Mouse (Mus musculus) forebrain, embryonic 10.5 days (tissue): ENCODE measurements at regions not wholly inside any gene's neighbourhood (a gene's known extent, or its start where the extent isn't known, plus 50 kb on each side); places are given as distances from the start of the nearest gene placed in this dataset.

Experiments used
- DNase-seq: peaks from one replicate; pipeline ENCODE4 v3.0.0-alpha.2; 2017; ENCODE audit warnings: low spot score; ENCODE audit errors: extremely low spot score
- H3K27ac ChIP-seq: fragments of 300-500 bp; sonication (generic); 2 replicates; pipeline ENCODE4 v1.5.1; 2016; ENCODE audit warnings: mild to moderate bottlenecking
- H3K27me3 ChIP-seq: fragments of 300-500 bp; sonication (generic); 2 replicates; pipeline ENCODE4 v1.6.1; 2016; ENCODE audit warnings: mild to moderate bottlenecking; ENCODE audit not compliant: poor library complexity, severe bottlenecking
- H3K36me3 ChIP-seq: fragments of 300-500 bp; sonication (generic); replicated peaks from 2 replicates; pipeline ENCODE4 v1.6.1; 2016; ENCODE audit warnings: mild to moderate bottlenecking, moderate library complexity
- H3K4me1 ChIP-seq: fragments of 300-500 bp; sonication (generic); 2 replicates; pipeline ENCODE4 v1.6.1; 2016
- H3K4me3 ChIP-seq: fragments of 300-500 bp; sonication (generic); 2 replicates; pipeline ENCODE4 v1.5.1; 2016; ENCODE audit warnings: mild to moderate bottlenecking, moderate library complexity
- H3K9me3 ChIP-seq: fragments of 300-500 bp; sonication (generic); 2 replicates; pipeline ENCODE4 v1.6.1; 2016; ENCODE audit warnings: mild to moderate bottlenecking, moderate library complexity
- WGBS: fragments of 180-500 bp; shearing (Covaris S2); methylation state at CpG from one replicate; pipeline ENCODE4 v1.1.7; 2016; 5-methylcytosine and 5-hydroxymethylcytosine counted together

DNA sequence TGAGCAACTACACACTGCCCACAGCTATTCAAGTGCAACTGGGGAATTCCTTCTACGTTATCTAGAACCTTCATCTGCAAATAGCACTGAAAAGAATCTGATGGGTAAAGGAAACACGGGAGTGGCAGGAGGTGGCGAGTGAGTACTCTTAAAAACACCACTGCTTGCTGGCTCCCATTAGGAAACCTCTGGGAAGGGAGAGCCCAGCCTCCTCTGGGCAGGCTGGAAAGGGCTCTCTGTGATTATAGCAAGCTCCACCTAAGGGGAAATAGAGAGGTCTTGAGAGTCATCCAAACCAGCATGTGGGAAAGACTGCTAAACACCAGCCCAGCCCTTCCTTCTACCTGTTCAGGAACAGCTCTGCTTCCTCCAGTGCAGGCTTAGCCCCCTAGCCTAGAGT lies 189.0 kb upstream of the Zfp637 start:
- Histone ChIP-seq H3K27me3 (no peaks in the 10 kb centered on the region), H3K27ac (no peak overlapping the region), H3K4me1 (no peaks in the 10 kb centered on the region; the same call in 1 of the 2 replicates), H3K36me3 (no peaks in the 10 kb centered on the region), H3K4me3 (no peak overlapping the region), H3K9me3 (no peaks in the 10 kb centered on the region)
- WGBS: 58% methylated on average over 3 of the region's 3 CpGs
- no peak for DNase-seq

DNA sequence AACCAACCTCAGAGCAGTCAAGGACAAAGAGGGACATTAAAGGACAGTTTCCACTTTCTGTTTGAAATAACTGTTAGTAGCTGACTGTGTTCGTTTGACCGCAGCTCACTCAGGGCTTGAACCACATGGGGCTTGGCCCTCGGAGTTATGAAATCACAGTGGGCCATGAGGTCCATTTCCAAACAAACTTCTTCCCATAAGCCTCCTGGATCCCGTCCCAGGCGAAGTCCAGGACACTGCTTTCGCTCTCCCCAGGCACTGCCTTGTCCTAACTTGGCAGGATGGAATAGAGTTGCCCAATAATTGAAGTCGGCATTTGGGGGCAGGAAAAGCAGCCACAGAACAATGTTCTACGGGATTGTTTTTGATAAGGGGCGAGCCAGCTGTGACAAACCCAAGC lies 188.1 kb upstream of the Zfp637 start:
- H3K4me3 ChIP-seq: no peak overlapping the region
- DNase-seq: no peak
- no peaks in the 10 kb centered on the region for H3K27me3 ChIP-seq
- no peaks in the 10 kb centered on the region; the same call in 1 of the 2 replicates for H3K4me1 ChIP-seq
- 91% methylated on average over 9 of the region's 9 CpGs for WGBS
- H3K36me3 ChIP-seq: no peaks in the 10 kb centered on the region
- no peaks in the 10 kb centered on the region for H3K9me3 ChIP-seq
- no peak overlapping the region for H3K27ac ChIP-seq

DNA sequence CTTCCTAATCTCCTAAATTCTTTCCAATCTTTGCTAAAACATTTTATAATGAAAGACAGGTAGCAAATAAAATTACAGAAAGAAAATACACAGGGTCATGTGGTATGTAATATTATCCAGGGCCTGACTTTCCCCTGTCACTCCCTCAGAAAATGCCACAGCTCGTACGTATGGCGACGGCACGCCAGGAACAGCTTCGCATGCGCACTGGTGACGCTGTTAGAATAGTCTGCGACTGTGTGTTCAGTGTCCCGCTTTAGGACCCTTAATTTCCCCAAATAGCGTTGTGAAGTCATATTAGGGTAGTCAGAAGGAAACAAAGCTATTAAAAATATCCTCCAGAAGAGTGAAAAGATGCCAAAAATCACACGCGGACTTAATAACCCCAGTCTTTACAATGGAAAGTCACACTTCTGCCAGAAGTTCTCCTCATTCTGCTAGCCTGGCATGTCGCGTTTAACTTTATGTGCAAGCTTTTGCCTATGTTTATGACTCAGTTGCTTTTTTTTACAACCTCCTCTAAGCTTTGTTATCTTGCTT lies 187.0 kb upstream of the Zfp637 start:
- H3K27me3 ChIP-seq: no peaks in the 10 kb centered on the region
- no peak overlapping the region for H3K4me3 ChIP-seq
- WGBS: 88% methylated on average over 15 of the region's 15 CpGs
- no peaks in the 10 kb centered on the region; the same call in 1 of the 2 replicates for H3K4me1 ChIP-seq
- DNase-seq: no peak
- no peak overlapping the region for H3K27ac ChIP-seq
- H3K9me3 ChIP-seq: no peaks in the 10 kb centered on the region
- H3K36me3 ChIP-seq: no peaks in the 10 kb centered on the region

DNA sequence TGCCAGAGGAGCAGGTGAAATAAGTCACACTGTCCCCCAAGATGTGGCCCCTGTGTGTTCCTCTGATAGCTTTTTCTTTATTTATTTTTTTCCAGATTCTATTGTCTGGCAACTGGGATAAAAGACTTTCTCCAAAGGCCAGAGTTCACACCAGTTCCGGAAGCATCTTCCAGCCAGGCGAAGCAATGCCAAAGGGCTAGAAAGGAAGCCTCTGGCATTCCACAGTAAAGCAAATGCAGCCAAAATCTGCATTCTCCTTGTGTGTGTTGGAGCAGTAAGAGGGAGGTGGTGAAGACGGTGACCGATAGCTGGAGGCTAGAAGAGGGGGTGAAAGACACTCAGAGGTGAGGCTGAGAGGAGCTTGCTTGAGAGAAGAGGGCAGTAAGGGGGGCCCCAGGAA lies 185.0 kb upstream of the Zfp637 start:
- Histone ChIP-seq H3K4me1 (no peaks in the 10 kb centered on the region; the same call in 1 of the 2 replicates), H3K27me3 (no peaks in the 10 kb centered on the region), H3K4me3 (no peak overlapping the region), H3K27ac (no peak overlapping the region), H3K36me3 (no peaks in the 10 kb centered on the region), H3K9me3 (no peaks in the 10 kb centered on the region)
- DNase-seq: no peak
- 89% methylated on average over 4 of the region's 4 CpGs for WGBS

DNA sequence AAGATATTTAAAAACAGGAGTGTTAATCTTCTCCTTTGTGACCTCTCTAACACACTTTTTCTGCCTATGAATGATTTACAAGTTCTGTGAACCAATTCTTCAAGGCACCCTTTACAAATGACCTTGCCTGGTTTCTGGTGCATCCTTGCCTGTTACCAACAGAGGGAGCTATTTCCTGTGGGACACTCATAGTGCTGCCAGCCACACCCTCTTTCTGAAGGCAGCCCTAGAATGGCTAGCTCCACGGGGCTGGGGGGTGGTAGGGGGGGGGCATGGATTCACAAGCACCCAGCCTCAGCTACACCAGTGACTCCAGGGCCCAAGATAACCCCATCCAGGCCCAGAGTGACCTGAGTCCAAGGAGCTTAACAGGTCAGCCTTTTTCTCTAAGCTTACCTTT lies 180.4 kb upstream of the Zfp637 start:
- no peaks in the 10 kb centered on the region for H3K27me3 ChIP-seq
- no peaks in the 10 kb centered on the region for H3K9me3 ChIP-seq
- H3K27ac ChIP-seq: no peak overlapping the region
- H3K4me1 ChIP-seq: no peaks in the 10 kb centered on the region
- no peak for DNase-seq
- no peaks in the 10 kb centered on the region for H3K36me3 ChIP-seq
- 5% methylated on average over 1 of the region's 1 CpGs for WGBS
- H3K4me3 ChIP-seq: no peak overlapping the region

DNA sequence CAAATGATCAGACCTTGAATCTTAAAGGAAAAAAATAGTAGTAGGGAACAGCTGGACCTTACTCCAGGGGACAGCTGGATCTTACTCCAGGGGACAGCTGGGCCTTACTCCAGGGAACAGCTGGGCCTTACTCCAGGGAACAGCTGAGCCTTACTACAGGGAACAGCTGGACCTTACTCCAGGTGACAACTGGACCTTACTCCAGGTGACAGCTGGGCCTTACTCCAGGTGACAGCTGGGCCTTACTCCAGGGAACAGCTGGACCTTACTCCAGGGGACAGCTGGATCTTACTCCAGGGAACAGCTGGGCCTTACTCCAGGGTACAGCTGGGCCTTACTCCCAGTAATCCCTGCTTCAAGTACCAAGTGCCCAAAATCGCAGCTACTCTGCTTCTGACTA lies 178.3 kb upstream of the Zfp637 start:
- DNase-seq: no peak
- WGBS: 92% methylated on average over 1 of the region's 1 CpGs

DNA sequence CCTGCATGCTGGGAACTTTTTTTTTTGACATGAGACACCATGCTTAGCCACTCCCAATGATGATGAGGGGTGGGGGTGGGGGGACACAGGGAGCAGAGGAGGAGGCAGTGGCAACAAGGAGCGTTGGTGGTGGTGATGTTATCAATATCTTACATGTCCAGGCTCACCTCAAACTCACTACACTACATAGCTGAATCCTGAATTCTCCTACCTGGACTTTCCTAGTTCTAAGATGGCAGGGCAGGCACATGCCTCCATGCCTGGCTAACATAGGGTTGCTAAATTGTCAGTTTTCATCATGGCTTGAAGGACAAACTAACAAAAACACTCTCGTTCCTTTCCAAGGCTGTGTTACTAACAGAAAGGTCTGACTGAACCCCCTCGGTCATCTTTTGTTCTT lies 170.6 kb upstream of the Zfp637 start:
- Histone ChIP-seq H3K9me3 (no peaks in the 10 kb centered on the region), H3K27me3 (no peaks in the 10 kb centered on the region), H3K36me3 (no peaks in the 10 kb centered on the region), H3K27ac (no peak overlapping the region), H3K4me3 (no peak overlapping the region), H3K4me1 (peaks cover 20% of the 10 kb centered on the region)
- no peak for DNase-seq
- 66% methylated on average over 3 of the region's 3 CpGs for WGBS

More for the DNA sequence above, 178.3 kb upstream of the Zfp637 start:
- no peak overlapping the region for H3K27ac ChIP-seq
- no peak overlapping the region for H3K4me3 ChIP-seq
- no peaks in the 10 kb centered on the region for H3K4me1 ChIP-seq
- H3K27me3 ChIP-seq: no peaks in the 10 kb centered on the region
- H3K36me3 ChIP-seq: no peaks in the 10 kb centered on the region
- no peaks in the 10 kb centered on the region for H3K9me3 ChIP-seq

DNA sequence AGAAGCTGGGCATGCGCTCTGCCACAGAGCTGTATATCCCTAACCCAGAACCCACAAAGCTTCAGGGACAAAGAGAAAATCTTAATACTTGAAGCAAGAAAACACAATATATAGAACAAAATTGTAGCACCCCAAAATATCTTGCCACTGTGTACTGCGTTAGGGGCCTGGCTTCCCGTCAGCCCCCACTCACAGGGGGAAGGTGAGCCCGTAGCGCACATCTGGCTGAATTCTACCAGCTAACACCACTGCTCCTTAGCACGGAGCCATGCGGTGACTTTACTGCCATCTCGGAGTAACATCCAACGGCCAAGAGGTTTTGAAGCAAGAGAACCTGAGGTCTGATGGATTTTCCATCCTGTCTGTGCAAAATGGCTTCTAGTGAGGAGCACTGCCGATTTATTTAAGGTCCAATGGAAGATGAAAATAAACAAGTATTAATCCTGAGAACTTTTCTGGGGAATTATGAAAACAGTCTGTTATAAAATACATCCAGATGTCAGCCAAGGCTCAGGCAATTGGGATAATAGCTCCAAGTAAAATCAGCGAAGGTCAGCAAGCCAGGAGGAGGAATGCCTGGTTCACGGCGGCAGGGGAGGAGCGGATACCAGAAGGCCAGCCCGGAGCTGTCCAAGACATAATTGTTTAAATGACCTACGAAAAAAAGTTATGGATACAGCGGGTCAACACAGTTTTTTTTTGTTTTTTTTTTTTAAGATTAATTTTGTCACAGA lies 170.0 kb upstream of the Zfp637 start:
- Histone ChIP-seq H3K27ac (peak overlapping the region; percentile 41; the same call in 1 of the 2 replicates), H3K4me3 (no peak overlapping the region), H3K9me3 (no peaks in the 10 kb centered on the region), H3K27me3 (no peaks in the 10 kb centered on the region), H3K36me3 (no peaks in the 10 kb centered on the region), H3K4me1 (peaks cover 22% of the 10 kb centered on the region)
- DNase-seq: no peak
- WGBS: 69% methylated on average over 17 of the region's 17 CpGs

DNA sequence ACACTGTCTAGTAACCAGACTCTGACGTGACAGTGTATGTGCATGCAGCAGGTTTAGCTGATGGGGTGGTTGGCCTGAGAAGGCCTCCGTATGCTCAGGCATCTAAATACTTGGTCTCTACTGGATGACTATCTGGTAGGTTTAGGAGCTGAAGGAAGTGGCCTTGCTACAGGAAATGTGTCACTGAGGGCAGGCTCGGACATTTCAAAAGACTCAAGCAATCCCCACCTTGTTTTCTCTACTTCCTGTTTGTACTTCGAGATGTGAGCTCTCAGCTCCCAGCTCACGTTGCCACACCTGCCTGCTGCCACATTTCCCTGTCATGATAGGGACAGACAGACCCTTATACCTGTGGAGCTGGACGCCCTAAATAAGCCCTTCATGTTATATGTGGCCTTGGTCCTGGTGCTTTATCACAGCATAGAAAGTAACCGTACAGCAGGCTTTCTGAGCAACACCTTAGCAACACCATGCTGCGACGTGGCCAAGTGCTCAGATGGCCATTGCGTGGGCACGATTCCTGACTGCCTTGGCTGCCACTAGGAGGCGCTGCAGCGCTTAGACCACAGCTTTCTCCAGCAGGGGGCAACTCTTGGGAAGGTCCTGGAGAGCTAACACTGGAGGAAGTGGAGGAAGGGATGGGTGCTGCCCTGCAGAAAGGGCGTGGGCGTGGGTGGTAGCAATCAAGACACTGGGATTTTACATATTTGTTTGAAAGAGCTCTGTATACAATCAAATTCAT lies 165.8 kb upstream of the Zfp637 start:
- Histone ChIP-seq H3K27ac (no peak overlapping the region), H3K27me3 (no peaks in the 10 kb centered on the region), H3K4me1 (peaks cover 35% of the 10 kb centered on the region), H3K4me3 (no peak overlapping the region), H3K36me3 (no peaks in the 10 kb centered on the region), H3K9me3 (no peaks in the 10 kb centered on the region)
- 64% methylated on average over 15 of the region's 15 CpGs for WGBS
- DNase-seq: peak; percentile 65

DNA sequence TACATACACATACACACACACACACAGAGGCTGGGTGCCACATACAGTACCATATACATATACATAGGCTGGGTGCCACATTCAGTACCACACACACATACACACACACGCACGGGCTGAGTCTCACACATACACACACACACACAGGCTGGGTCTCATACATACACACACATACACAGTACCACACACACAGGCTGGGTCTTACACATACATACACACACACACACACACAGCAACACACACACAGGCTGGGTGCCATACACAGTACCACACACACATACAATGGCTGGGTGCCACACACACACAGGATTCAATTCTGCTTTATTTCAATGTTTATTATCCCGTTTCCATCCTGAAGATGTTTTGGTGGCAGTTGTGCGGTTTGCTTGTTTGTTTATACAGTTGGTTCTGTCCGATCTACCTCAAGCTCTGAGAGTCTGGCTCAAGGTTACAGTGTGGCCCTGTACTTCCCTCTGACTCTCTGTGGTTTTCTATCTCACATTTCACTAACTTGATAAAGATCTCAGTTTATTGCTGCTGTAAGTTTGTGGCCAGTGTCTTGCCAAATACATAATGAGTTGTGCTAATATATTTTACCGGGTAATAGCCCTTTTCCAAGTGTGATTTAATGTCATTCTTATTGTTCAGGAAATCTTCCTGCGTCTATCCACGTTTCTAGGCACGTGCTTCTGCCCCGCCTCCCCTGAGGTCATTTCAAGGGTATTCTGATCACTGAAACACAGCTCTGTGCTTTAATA lies 164.7 kb upstream of the Zfp637 start:
- Histone ChIP-seq H3K4me1 (peaks cover 28% of the 10 kb centered on the region), H3K4me3 (no peak overlapping the region), H3K27ac (0 out of 2 replicates have a peak overlapping the region, but pooled peaks have one; percentile 27), H3K36me3 (no peaks in the 10 kb centered on the region), H3K27me3 (no peaks in the 10 kb centered on the region), H3K9me3 (no peaks in the 10 kb centered on the region)
- DNase-seq: no peak
- 73% methylated on average over 10 of the region's 10 CpGs for WGBS

DNA sequence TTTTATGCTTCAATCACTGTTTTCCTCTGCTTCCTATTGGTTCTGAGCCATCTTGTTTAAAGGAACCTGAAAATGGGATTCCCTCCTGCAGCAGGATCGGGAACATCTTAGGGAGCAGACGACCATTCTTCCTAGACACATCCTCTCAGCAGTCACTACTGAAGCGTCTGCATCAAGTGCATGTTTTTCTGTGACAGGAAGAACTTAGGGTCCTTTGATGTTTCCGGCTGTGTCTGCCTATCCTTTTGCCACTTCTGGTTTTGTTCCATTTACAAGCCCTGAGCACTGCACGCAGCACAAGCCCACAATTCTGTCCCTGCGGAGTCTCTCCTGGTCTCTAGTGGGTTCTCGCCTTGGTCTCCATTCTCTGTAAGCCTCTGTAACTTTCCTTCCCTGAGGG lies 163.9 kb upstream of the Zfp637 start:
- Histone ChIP-seq H3K27me3 (no peaks in the 10 kb centered on the region), H3K36me3 (no peaks in the 10 kb centered on the region), H3K4me3 (no peak overlapping the region), H3K27ac (peak overlapping the region; percentile 27; the same call in 1 of the 2 replicates), H3K9me3 (0 out of 2 replicates have a peak, but pooled peaks cover 2% of the 10 kb centered on the region), H3K4me1 (peaks cover 22% of the 10 kb centered on the region)
- WGBS: 72% methylated on average over 7 of the region's 7 CpGs
- DNase-seq: no peak

DNA sequence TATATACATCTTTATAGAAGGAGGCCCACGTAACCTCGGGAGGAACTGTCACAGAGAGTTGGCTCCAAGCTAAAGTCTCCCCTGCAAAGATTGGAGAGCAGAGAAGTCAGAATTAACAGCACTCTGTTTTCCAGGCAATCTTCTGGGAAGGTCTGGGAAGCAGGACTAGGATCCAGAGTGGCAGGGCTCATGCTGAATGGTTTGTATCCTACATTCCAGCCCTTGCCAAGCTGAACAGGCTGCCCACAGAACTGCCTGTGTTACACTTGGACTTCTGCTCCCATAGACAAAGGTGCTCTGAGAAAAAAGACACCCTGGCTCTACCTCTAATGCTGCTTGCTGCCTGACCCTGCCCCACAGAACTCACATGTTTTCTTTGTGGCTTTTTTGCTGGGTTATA lies 163.2 kb upstream of the Zfp637 start:
- Histone ChIP-seq H3K4me1 (peaks cover 16% of the 10 kb centered on the region), H3K36me3 (no peaks in the 10 kb centered on the region), H3K4me3 (no peak overlapping the region), H3K27ac (no peak overlapping the region), H3K9me3 (0 out of 2 replicates have a peak, but pooled peaks cover 2% of the 10 kb centered on the region), H3K27me3 (no peaks in the 10 kb centered on the region)
- 91% methylated on average over 2 of the region's 2 CpGs for WGBS
- no peak for DNase-seq
